Mouse (Mus musculus): ENCODE data around the gene Gdf5.

GRCm38 (mm10) chr2:155959981-155960380 is 14.8 kb upstream of the Gdf5 start:
- TF ChIP-seq GATA1 (IDR thresholded peaks at IDR 0.05; ENCODE audit: borderline replicate concordance, low read length) (no peak), FLI1 (IDR thresholded peaks at IDR 0.05; ENCODE audit: low read length) (no peak)

Measured in megakaryocyte, embryonic 14.5 days (primary cell).